Mouse (Mus musculus) thymus, postnatal 36 days (tissue): ENCODE measurements around the gene Pum2.

ENCODE experiments used
- DNase-seq, 2 experiments: peaks; one replicate each; pipeline ENCODE4 v3.0.0; 2022; ENCODE audit warnings: mixed read lengths in 2 of 2

The Pum2 gene

GRCm38 (mm10) chr12:8764221-8764930 is 90.4 kb downstream of the Pum2 start:
- peak in 1 of 2 experiments; percentile 3 for DNase-seq

GRCm38 (mm10) chr12:8770946-8771843 is 97.3 kb downstream of the Pum2 start, which contains the start of gene Sdc1:
Gene Sdc1, plus strand, starts transcription at chr12:8771323.
- DNase-seq: peak; percentile 53 to 59

GRCm38 (mm10) chr12:8771844-8772380 is 98.0 kb downstream of the Pum2 start:
- no peak for DNase-seq

- DNase-seq: peak; percentile 41 to 59
These were observed 98.7 kb downstream of the Pum2 start for GRCm38 (mm10) chr12:8772451-8773143.

- DNase-seq: no peak
These were observed 99.4 kb downstream of the Pum2 start for GRCm38 (mm10) chr12:8773336-8773735.

GRCm38 (mm10) chr12:8774183-8774582 is 100.2 kb downstream of the Pum2 start:
- no peak for DNase-seq

GRCm38 (mm10) chr12:8776206-8776605 is 102.3 kb downstream of the Pum2 start:
- no peak for DNase-seq

GRCm38 (mm10) chr12:8776741-8777140 is 102.8 kb downstream of the Pum2 start:
- no peak for DNase-seq

GRCm38 (mm10) chr12:8778106-8778505 is 104.2 kb downstream of the Pum2 start:
- DNase-seq: no peak

- DNase-seq: no peak
These were observed 105.9 kb downstream of the Pum2 start for GRCm38 (mm10) chr12:8779851-8780250.

GRCm38 (mm10) chr12:8781121-8781520 is 107.2 kb downstream of the Pum2 start:
- peak in 1 of 2 experiments; percentile 29 for DNase-seq

- no peak for DNase-seq
These were observed 107.9 kb downstream of the Pum2 start for GRCm38 (mm10) chr12:8781681-8782378.

- no peak for DNase-seq
These were observed 108.6 kb downstream of the Pum2 start for GRCm38 (mm10) chr12:8782565-8782964.

GRCm38 (mm10) chr12:8784189-8784588 is 110.3 kb downstream of the Pum2 start:
- DNase-seq: no peak

- peak in 1 of 2 experiments; percentile 34 for DNase-seq
These were observed 112.5 kb downstream of the Pum2 start for GRCm38 (mm10) chr12:8786476-8786875.

- peak; percentile 32 to 53 for DNase-seq
These were observed 113.2 kb downstream of the Pum2 start for GRCm38 (mm10) chr12:8786984-8787730.

- DNase-seq: no peak
These were observed 114.5 kb downstream of the Pum2 start for GRCm38 (mm10) chr12:8788469-8788868.

GRCm38 (mm10) chr12:8790615-8791014 is 116.7 kb downstream of the Pum2 start:
- no peak for DNase-seq

- DNase-seq: no peak
These were observed 119.6 kb downstream of the Pum2 start for GRCm38 (mm10) chr12:8793410-8794051.

- no peak for DNase-seq
These were observed 124.0 kb downstream of the Pum2 start for GRCm38 (mm10) chr12:8797936-8798335.

- no peak for DNase-seq
These were observed 124.6 kb downstream of the Pum2 start for GRCm38 (mm10) chr12:8798486-8799020.
